Mouse (Mus musculus) forebrain, embryonic 11.5 days (tissue): Measurements from ENCODE around the gene Olfr120. TPM values are rescaled to one million over a fixed set of nuclear protein-coding genes. Genes with fewer than 3 reads are reported as not detected.
"Not testable (repeated sequence)": the region's sequence is repeated elsewhere in the genome, so short reads cannot be mapped to it uniquely, and the experiment has no call there.

Experiments used
- ATAC-seq: fragments of 200-750 bp; cut with Nextera tagmentation; replicated peaks from 2 replicates; pipeline ENCODE4 v1.8.0; 2017; ENCODE audit warnings: moderate TSS enrichment; ENCODE audit not compliant: low FRiP score
- DNase-seq: peaks from one replicate; pipeline ENCODE4 v3.0.0-alpha.2; 2017; ENCODE audit warnings: low spot score
- H3K27ac ChIP-seq: fragments of 300-500 bp; sonication (generic); 2 replicates; pipeline ENCODE4 v1.5.1; 2014; ENCODE audit warnings: low read depth, low read length
- H3K27me3 ChIP-seq: fragments of 300-500 bp; sonication (generic); 2 replicates; pipeline ENCODE4 v1.6.1; 2014; ENCODE audit warnings: mild to moderate bottlenecking, low read length, mixed read lengths; ENCODE audit not compliant: control insufficient read depth, insufficient read depth
- H3K36me3 ChIP-seq: fragments of 300-500 bp; sonication (generic); 2 replicates; pipeline ENCODE4 v1.6.1; 2014; ENCODE audit warnings: mild to moderate bottlenecking, low read length, moderate library complexity, mixed read lengths; ENCODE audit not compliant: control insufficient read depth, insufficient read depth
- H3K4me1 ChIP-seq: fragments of 300-500 bp; sonication (generic); replicated peaks from 2 replicates; pipeline ENCODE4 v1.6.1; 2014; ENCODE audit warnings: low read length, mixed read lengths; ENCODE audit not compliant: control insufficient read depth, insufficient read depth
- H3K4me2 ChIP-seq: fragments of 300-500 bp; sonication (generic); 2 replicates; pipeline ENCODE4 v1.6.1; 2014; ENCODE audit warnings: low read depth, mild to moderate bottlenecking, low read length, moderate library complexity, mixed read lengths; ENCODE audit not compliant: severe bottlenecking
- H3K4me3 ChIP-seq: fragments of 300-500 bp; sonication (generic); 2 replicates; pipeline ENCODE4 v1.5.1; 2014; ENCODE audit warnings: low read depth, low read length
- H3K9ac ChIP-seq: fragments of 300-500 bp; sonication (generic); 2 replicates; pipeline ENCODE4 v1.6.1; 2014; ENCODE audit warnings: low read length
- H3K9me3 ChIP-seq: fragments of 300-500 bp; sonication (generic); 2 replicates; pipeline ENCODE4 v1.6.1; 2016; ENCODE audit warnings: low read length, mixed read lengths; ENCODE audit not compliant: control insufficient read depth
- WGBS: fragments of 180-500 bp; shearing (Covaris S2); extraction: QIAGEN DNeasy Blood & Tissue Kit; methylation state at CpG from one replicate; pipeline ENCODE4 v1.1.7; 2014; 5-methylcytosine and 5-hydroxymethylcytosine counted together
- polyA plus RNA-seq: library from polyadenylated mRNA; unstranded; fragments of >200 nt; fragmentation: Nextera tagmentation; extraction: Ambion mirVana; gene quantifications from 2 replicates; pipeline ENCODE4 v1.2.1, GENCODE M21; 2014

The Olfr120 gene
- not detected in 2 replicates for polyA plus RNA-seq

DNA sequence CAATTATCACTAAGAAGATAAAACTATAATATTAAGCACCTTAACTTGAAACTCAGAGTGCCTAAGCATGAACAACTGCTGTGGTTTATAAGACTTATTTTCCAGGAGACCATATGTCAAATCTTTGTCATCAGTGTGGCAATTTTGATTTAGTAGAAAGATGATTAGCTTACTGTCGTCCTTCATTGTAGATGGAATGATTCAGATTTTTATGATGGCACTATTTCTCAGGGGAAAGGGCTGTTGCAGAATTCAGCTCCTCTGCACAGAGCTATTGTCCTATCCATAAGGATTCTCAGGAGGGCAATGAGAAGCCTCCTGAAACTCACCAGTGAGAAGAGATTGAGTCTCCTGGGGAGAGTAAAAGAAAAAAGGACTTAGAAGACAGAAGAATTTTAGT is at the start of gene Olfr120:
Gene Olfr120, plus strand, starts transcription at position 301 of the 400 bp plus-strand sequence.
- no peak within 1 kb of the TSS for H3K27ac ChIP-seq
- 74% methylated on average over 1 of the region's 1 CpGs for WGBS
- H3K4me2 ChIP-seq: no peak within 1 kb of the TSS
- no peaks in the 10 kb centered on the region for H3K9me3 ChIP-seq
- H3K4me1 ChIP-seq: no peaks in the 10 kb centered on the region
- ATAC-seq (no peak), DNase-seq (no peak)
- H3K9ac ChIP-seq: no peak within 1 kb of the TSS
- H3K36me3 ChIP-seq: no peaks in the 10 kb centered on the region
- H3K4me3 ChIP-seq: no peak within 1 kb of the TSS
- no peaks in the 10 kb centered on the region for H3K27me3 ChIP-seq

DNA sequence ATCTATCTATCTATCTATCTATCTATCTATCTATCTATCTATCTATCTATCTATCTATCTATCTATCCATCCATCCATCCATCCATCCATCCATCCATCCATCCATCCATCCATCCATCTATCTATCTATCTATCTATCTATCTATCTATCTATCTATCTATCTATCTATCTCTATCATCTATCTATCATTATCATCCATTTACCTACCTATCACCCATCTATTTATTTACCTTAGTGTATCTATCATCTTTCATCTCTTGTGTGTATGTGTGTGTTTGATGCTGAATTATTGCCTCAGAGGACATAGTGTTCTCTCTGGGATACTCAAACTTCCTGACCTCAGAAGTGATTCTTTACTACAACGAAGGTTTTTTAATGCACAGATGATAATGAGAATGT is 25.3 kb upstream of the Olfr120 start, which contains the start of gene Olfr119:
Gene Olfr119, plus strand, starts transcription at position 301 of the 400 bp plus-strand sequence.
- H3K4me1 ChIP-seq, DNase-seq, H3K4me2 ChIP-seq, ATAC-seq, H3K36me3 ChIP-seq, H3K27ac ChIP-seq, H3K9ac ChIP-seq, H3K9me3 ChIP-seq, H3K4me3 ChIP-seq, H3K27me3 ChIP-seq: not testable (repeated sequence)
- 76% methylated on average over 1 of the region's 1 CpGs for WGBS

- no peak for DNase-seq
- Histone ChIP-seq H3K27ac (no peak overlapping the region), H3K36me3 (no peaks in the 10 kb centered on the region), H3K9ac (no peak overlapping the region), H3K4me1 (no peaks in the 10 kb centered on the region), H3K4me3 (no peak overlapping the region), H3K27me3 (no peaks in the 10 kb centered on the region), H3K9me3 (no peaks in the 10 kb centered on the region), H3K4me2 (no peak overlapping the region)
- ATAC-seq: no peak
- 48% methylated on average over 7 of the region's 7 CpGs for WGBS
Observed at GRCm38 (mm10) chr17:37738070-37738469, 16.5 kb downstream of the Olfr120 start.

- H3K4me2 ChIP-seq: no peak within 1 kb of the TSS
- no peaks in the 10 kb centered on the region for H3K9me3 ChIP-seq
- DNase-seq (no peak), ATAC-seq (no peak)
- no peak within 1 kb of the TSS for H3K9ac ChIP-seq
- H3K27me3 ChIP-seq: no peaks in the 10 kb centered on the region
- no peak within 1 kb of the TSS for H3K27ac ChIP-seq
- 89% methylated on average over 4 of the region's 4 CpGs for WGBS
- H3K4me3 ChIP-seq: no peak within 1 kb of the TSS
- no peaks in the 10 kb centered on the region for H3K36me3 ChIP-seq
- H3K4me1 ChIP-seq: no peaks in the 10 kb centered on the region
Observed at GRCm38 (mm10) chr17:37768307-37768706, 46.7 kb downstream of the Olfr120 start, which contains the start of gene Olfr122. Gene Olfr122, plus strand, starts transcription at chr17:37768607.

Other genes starting within 250 kb of the Olfr120 start
- gene H2-M2, start 238.3 kb upstream of the Olfr120 start, polyA plus RNA-seq: not detected in 2 replicates
- gene Olfr110, start 229.3 kb upstream of the Olfr120 start, polyA plus RNA-seq: not detected in 2 replicates
- gene Olfr111, start 213.8 kb upstream of the Olfr120 start, polyA plus RNA-seq: not detected in 2 replicates
- not detected in 2 replicates for gene Olfr112, start 152.4 kb upstream of the Olfr120 start, polyA plus RNA-seq
- gene Olfr113, start 144.1 kb upstream of the Olfr120 start, polyA plus RNA-seq: not detected in 2 replicates
- not detected in 2 replicates for gene Olfr114, start 129.1 kb upstream of the Olfr120 start, polyA plus RNA-seq
- not detected in 2 replicates for gene Olfr115, start 94.7 kb upstream of the Olfr120 start, polyA plus RNA-seq
- gene Olfr116, start 94.6 kb upstream of the Olfr120 start, polyA plus RNA-seq: not detected in 2 replicates
- gene Olfr117, start 58.0 kb upstream of the Olfr120 start, polyA plus RNA-seq: not detected in 2 replicates
- not detected in 2 replicates for gene Olfr118, start 54.8 kb upstream of the Olfr120 start, polyA plus RNA-seq
- gene Olfr119, start 25.2 kb upstream of the Olfr120 start, polyA plus RNA-seq: not detected in 2 replicates
- not detected in 2 replicates for gene Olfr121, start 27.0 kb downstream of the Olfr120 start, polyA plus RNA-seq
- gene Olfr122, start 46.8 kb downstream of the Olfr120 start, polyA plus RNA-seq: not detected in 2 replicates
- gene Olfr123, start 71.7 kb downstream of the Olfr120 start, polyA plus RNA-seq: not detected in 2 replicates
- not detected in 2 replicates for gene Olfr124, start 78.1 kb downstream of the Olfr120 start, polyA plus RNA-seq
- gene Olfr125, start 111.1 kb downstream of the Olfr120 start, polyA plus RNA-seq: not detected in 2 replicates
- not detected in 2 replicates for gene Olfr126, start 125.7 kb downstream of the Olfr120 start, polyA plus RNA-seq
- not detected in 2 replicates for gene Olfr127, start 178.6 kb downstream of the Olfr120 start, polyA plus RNA-seq
- gene Olfr128, start 198.7 kb downstream of the Olfr120 start, polyA plus RNA-seq: not detected in 2 replicates
- gene Olfr761, start 231.3 kb downstream of the Olfr120 start, polyA plus RNA-seq: not detected in 2 replicates